Mouse (Mus musculus) left cerebral cortex, adult 18-20 months (tissue): Measurements from ENCODE around the gene Gm614. TPM values are rescaled to one million over a fixed set of nuclear protein-coding genes. Genes with fewer than 3 reads are reported as not detected.
A peak's percentile ranks its signal among the peaks of the same experiment; 100 is the strongest.

ENCODE experiments used
- DNase-seq, 2 experiments: peaks; one replicate each; pipeline ENCODE4 v3.0.0; 2021 to 2022; ENCODE audit warnings: low spot score in 2 of 2, mixed read lengths in 1 of 2
- long read RNA-seq, 2 experiments: library from polyadenylated mRNA; stranded (forward); transcript quantifications; one replicate each; pipeline ENCODE4 v2.0.0; 2021
- total RNA-seq, 2 experiments: library from RNA; stranded (reverse); gene quantifications; 2 replicates each; pipeline ENCODE4 v1.2.3; 2021

Gene Gm614
- not detected for total RNA-seq
- long read RNA-seq, experiment 1 = 0 reads
- long read RNA-seq, experiment 2 = 0 reads

GRCm38 (mm10) chrX:101263892-101264291 is at the start of gene Gm614:
Gm614 (minus strand) TSS chrX:101263992.
- no peak for DNase-seq

DNA sequence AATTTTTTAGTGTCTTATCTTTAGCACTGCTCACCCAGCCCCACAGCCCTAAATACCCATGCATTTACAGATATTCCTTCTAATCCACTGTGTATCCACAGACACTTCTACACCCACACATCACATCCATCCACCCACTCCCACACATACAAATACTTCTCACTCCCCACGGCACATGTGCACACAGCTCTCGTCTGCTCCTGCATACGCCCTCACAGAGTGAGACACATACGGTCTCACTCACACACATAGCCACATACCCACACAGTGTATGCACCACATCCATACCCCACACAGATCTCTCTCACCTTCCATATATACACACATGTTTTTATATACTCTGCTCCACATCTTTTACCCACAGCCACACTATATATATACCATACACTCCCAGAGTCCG is 45.5 kb upstream of the Gm614 start:
- DNase-seq = peak in 1 of 2 experiments; percentile 44

GRCm38 (mm10) chrX:101304646-101305045 is 40.9 kb upstream of the Gm614 start:
- no peak for DNase-seq

- DNase-seq = no peak
Measured at GRCm38 (mm10) chrX:101301654-101302053, 37.9 kb upstream of the Gm614 start.

- DNase-seq = no peak
Measured at GRCm38 (mm10) chrX:101300427-101301030, 36.7 kb upstream of the Gm614 start.

GRCm38 (mm10) chrX:101299473-101300426 is 36.0 kb upstream of the Gm614 start:
- no peak for DNase-seq

DNA sequence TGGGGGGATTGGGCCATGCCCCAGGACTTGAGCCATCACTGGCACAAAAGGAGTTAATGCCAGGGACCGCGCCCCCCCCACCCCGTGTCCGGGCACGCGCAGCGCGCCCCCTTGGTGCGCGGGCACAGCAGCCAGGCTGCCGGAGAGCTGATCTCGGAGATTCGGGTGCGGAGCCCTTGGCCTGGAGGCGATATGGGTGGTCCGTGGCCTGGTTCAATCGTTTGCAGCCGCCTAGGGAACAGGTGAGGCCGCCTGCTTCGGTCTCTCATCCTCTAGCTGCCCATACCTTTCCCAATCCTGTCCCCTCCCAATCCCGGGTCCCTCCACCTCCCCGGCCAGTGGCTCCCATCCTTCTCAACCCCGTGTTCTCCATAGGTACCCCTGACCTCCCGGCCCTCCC is 35.3 kb upstream of the Gm614 start, which contains the start of gene Nlgn3:
Nlgn3 (plus strand) TSS at position 114 of the 400 bp plus-strand sequence.
- peak; percentile 39 to 42 for DNase-seq

DNA sequence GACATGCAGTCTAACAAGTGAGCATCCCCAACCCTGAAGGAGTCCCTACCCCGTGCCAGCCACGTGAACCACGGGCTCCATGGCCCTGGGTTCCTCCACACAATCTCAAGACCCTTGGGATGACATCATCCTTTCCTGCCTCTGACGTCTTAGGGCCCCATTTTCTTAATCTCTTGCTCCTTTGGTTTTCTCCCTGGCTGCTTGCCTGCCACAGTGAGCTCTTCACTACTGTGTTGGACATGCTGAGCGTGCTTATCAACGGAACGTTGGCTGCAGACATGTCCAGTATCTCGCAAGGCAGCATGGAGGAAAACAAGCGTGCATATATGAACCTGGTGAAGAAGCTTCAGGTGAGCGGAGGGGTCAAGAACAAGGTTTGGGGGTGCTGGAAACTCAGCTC is 26.3 kb upstream of the Gm614 start:
- DNase-seq = no peak

- DNase-seq = no peak
Measured at GRCm38 (mm10) chrX:101289037-101289436, 25.2 kb upstream of the Gm614 start.

GRCm38 (mm10) chrX:101288432-101288831 is 24.6 kb upstream of the Gm614 start:
- DNase-seq = no peak

- no peak for DNase-seq
Measured at GRCm38 (mm10) chrX:101287543-101287942, 23.8 kb upstream of the Gm614 start.

DNA sequence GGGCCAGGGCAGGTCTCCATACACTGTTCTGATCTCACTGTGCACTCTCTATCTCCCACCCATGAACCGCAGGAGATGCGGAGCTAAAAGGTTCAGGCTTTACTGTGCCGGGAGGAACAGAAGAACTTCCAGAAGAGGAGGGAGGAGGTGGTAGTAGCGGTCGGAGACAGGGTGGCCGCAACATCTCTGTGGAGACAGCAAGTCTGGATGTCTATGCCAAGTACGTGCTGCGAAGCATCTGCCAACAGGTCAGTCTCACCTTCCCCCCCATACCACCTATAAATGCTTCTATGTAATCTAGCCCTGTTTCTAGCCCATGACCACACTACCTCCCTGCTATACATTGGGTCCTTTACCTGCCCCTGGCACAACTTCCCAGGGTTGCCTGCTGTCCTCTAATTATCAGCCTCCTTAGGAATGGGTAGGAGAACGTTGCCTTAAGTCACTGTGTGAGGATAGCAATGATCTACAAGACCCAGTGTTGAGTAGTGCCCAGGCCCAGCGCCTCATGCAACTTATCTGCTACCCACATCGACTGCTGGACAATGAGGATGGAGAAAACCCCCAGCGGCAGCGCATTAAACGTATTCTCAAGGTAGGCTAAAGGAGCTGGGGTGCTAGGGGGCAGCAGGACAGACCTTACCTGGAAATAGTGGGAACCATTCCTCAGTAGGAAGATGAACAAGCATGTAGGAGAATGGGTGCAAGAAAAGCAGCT is 22.3 kb upstream of the Gm614 start:
- no peak for DNase-seq

DNA sequence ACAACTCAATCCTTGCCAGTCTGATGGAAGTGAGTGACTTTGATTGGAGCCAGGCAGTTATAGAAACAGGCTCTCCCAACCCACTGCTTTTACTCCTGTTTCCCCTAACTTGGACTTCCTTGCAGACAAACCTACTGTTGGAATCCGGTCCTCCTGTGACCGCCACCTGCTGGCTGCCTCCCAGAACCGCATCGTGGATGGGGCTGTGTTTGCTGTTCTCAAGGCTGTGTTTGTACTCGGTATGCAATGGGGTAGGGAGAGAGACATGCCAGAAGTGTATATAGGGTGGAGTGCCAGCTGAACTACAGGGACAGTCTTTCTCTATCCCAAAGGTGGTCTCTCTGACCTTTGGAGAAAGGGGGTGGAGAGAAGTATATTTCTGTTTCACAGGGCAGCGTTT is 21.7 kb upstream of the Gm614 start:
- peak; percentile 49 to 53 for DNase-seq

DNA sequence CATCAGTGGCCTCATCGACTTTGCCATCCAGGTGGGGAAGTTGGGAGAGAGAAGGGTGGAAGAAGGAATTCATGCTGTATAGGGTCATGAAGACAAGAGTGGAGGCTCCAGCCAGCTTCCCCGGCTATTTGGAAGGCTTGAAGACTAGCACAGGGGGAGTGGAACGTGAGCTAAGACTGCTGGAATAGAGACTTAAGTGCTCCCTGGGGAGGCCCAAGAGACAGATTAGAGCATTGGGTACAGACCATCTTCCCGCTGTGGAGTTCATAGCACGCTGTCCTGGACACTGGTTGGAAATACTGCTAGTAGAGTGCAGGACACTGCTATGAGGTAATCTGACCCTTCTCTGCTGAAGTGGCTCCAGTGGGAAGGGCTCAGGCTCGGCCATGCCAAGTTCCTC is 19.0 kb upstream of the Gm614 start:
- no peak for DNase-seq

DNA sequence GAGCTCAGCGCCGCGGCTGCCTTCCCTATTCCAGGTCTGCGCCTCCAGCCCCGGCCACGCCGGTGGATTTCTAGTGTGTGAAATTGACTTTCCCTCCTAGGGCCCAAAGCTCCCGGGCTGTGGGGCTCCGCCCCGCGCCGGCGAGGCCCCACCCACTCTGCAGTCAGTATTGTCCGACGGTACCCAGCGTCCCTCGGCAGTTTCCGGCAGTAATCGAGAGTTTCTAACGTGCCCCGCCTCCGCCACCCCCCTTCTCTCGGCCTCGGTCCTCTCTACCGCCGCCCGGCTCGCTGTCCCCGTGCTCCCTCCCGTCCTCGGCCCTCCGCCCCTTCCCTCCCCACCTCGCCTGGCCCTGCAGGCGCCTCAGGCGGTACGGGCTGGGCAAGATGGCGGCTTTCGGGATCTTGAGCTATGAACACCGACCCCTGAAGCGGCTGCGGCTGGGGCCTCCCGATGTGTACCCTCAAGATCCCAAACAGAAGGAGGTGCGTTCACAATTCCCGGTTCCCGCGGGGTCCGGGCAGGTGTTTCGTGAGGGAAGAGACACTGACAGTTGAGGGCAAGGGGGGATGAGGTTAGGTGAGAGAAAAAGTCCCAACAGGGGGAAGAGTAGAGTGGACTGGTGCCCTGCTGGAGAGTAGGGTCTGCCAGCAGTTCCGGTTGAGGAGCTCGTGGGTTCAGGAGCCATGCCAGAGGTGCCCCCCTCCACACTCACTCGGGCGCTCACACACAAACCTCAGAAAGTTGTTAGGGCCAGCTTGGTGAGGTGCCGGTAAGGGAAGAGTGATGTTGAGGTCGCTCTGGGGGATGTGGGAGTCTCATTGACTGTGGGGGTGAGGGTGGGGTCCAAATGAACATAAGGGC is 10.3 kb upstream of the Gm614 start, which contains the start of gene Med12:
Med12 (plus strand) TSS at position 156 of the 864 bp plus-strand sequence.
- DNase-seq = peak; percentile 68 to 83

- no peak for DNase-seq
Measured at GRCm38 (mm10) chrX:101273410-101273809, 9.6 kb upstream of the Gm614 start.

DNA sequence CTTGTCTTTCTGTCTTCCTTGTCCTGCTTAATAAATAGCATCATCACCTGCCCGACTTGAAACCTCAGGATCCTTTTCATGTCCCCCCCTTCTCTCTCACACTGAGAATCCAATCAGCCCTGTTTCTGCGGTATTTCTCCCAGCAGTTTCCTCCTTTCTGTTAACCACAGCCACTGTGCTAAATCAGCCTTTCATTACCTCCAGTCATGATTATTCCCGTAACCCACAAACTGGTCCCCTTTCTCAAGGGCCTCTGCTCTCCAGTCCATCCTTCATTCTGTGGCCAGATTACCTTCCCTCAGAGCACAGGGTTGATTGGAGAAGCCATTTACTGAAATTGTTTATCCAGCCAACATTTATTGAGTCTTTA is 4.9 kb upstream of the Gm614 start, which contains the start of gene Gm20489:
Gm20489 (minus strand) TSS at position 269 of the 370 bp plus-strand sequence.
- DNase-seq = no peak

DNA sequence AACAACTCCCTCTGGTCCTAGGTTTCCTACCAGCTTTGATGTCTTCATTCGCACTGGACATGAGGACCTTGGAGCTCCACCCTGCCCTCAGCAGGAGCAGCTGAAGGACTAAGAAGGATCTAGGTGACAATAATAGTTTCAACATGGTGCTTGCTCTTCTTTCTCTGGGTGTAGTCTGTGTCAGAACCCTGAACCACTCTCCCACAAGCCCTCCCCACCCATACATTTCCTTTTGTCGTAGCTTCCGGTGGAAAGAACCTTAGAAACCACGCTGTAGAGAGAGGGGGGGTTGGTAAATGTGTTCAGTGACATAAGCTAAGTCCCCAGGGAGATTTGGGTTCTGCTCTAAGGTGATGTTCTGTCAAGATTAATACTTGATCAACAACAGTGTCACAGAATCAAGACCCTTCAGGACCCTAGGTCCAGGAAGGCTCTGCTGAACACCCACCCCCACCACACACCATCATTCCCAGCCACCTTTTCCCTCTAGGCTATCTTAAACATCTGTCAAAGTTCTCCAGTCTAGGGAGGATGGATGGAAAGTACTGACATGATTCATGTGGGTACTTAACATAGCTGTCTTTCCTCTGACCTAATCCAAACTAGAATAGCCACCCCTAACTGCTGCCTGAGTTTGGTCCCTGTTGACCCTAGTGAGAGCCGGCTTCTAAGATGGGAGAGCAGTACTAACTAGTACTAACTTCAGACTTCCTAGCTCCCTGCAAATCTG is 4.4 kb upstream of the Gm614 start, which contains the start of gene Il2rg:
Il2rg (minus strand) TSS at position 231 of the 730 bp plus-strand sequence.
- DNase-seq = no peak

- no peak for DNase-seq
Measured at GRCm38 (mm10) chrX:101266631-101267030, 2.8 kb upstream of the Gm614 start.
